Mouse (Mus musculus) midbrain, embryonic 13.5 days (tissue): ENCODE data around the gene Rpl9. TPM values are rescaled to one million over a fixed set of nuclear protein-coding genes. Genes with fewer than 3 reads are reported as not detected.

Experiments
- ATAC-seq: fragments of 200-750 bp; cut with Nextera tagmentation; 2 replicates; pipeline ENCODE4 v1.8.0; 2017; ENCODE audit warnings: mild to moderate bottlenecking, moderate TSS enrichment, moderate library complexity
- H3K27ac ChIP-seq: fragments of 300-500 bp; sonication (generic); 2 replicates; pipeline ENCODE4 v1.5.1; 2015; ENCODE audit warnings: inconsistent platforms, mild to moderate bottlenecking, moderate library complexity
- H3K27me3 ChIP-seq: fragments of 300-500 bp; sonication (generic); 2 replicates; pipeline ENCODE4 v1.6.1; 2015; ENCODE audit warnings: mild to moderate bottlenecking, inconsistent platforms
- H3K36me3 ChIP-seq: fragments of 300-500 bp; sonication (generic); 2 replicates; pipeline ENCODE4 v1.6.1; 2015; ENCODE audit warnings: mild to moderate bottlenecking, inconsistent platforms
- H3K4me1 ChIP-seq: fragments of 300-500 bp; sonication (generic); replicated peaks from 2 replicates; pipeline ENCODE4 v1.6.1; 2015; ENCODE audit warnings: inconsistent platforms
- H3K4me2 ChIP-seq: fragments of 300-500 bp; sonication (generic); replicated peaks from 2 replicates; pipeline ENCODE4 v1.6.1; 2015; ENCODE audit warnings: moderate library complexity, mild to moderate bottlenecking, inconsistent platforms
- H3K4me3 ChIP-seq: fragments of 300-500 bp; sonication (generic); replicated peaks from 2 replicates; pipeline ENCODE4 v1.5.1; 2015; ENCODE audit warnings: mild to moderate bottlenecking, inconsistent platforms
- H3K9ac ChIP-seq: fragments of 300-500 bp; sonication (generic); replicated peaks from 2 replicates; pipeline ENCODE4 v1.6.1; 2015; ENCODE audit warnings: mild to moderate bottlenecking, inconsistent platforms
- H3K9me3 ChIP-seq: fragments of 300-500 bp; sonication (generic); 2 replicates; pipeline ENCODE4 v1.6.1; 2016; ENCODE audit warnings: mild to moderate bottlenecking, inconsistent platforms
- WGBS: fragments of 180-500 bp; shearing (Covaris S2); methylation state at CpG from one replicate; pipeline ENCODE4 v1.1.7; 2015; 5-methylcytosine and 5-hydroxymethylcytosine counted together
- polyA plus RNA-seq: library from polyadenylated mRNA; unstranded; fragments of >200 nt; fragmentation: Nextera tagmentation; extraction: Ambion mirVana; gene quantifications from 2 replicates; pipeline ENCODE4 v1.2.1, GENCODE M21; 2015

The Rpl9 gene
- polyA plus RNA-seq, 1 experiment from 2014 or later = 687 TPM

GRCm38 (mm10) chr5:65357771-65358170 lies 33.5 kb downstream of the Rpl9 start:
- no peak for ATAC-seq
- H3K36me3 ChIP-seq = no peaks in the 10 kb centered on the region
- H3K4me2 ChIP-seq = no peak overlapping the region
- no peaks in the 10 kb centered on the region for H3K27me3 ChIP-seq
- no peak overlapping the region for H3K9ac ChIP-seq
- no peaks in the 10 kb centered on the region for H3K4me1 ChIP-seq
- no peak overlapping the region for H3K27ac ChIP-seq
- 90% methylated on average over 3 of the region's 3 CpGs for WGBS
- H3K4me3 ChIP-seq = no peak overlapping the region
- H3K9me3 ChIP-seq = 0 out of 2 replicates have a peak, but pooled peaks cover 3% of the 10 kb centered on the region

- Histone ChIP-seq H3K36me3 (no peaks in the 10 kb centered on the region), H3K27me3 (no peaks in the 10 kb centered on the region), H3K4me1 (no peaks in the 10 kb centered on the region), H3K27ac (no peak overlapping the region), H3K4me3 (no peak overlapping the region), H3K9me3 (0 out of 2 replicates have a peak, but pooled peaks cover 3% of the 10 kb centered on the region), H3K9ac (no peak overlapping the region), H3K4me2 (no peak overlapping the region)
- WGBS = 84% methylated on average over 6 of the region's 6 CpGs
- no peak for ATAC-seq
Observed at GRCm38 (mm10) chr5:65356851-65357250, 34.4 kb downstream of the Rpl9 start.

GRCm38 (mm10) chr5:65354985-65355384 lies 36.3 kb downstream of the Rpl9 start:
- 82% methylated on average over 5 of the region's 5 CpGs for WGBS
- Histone ChIP-seq H3K27me3 (no peaks in the 10 kb centered on the region), H3K9ac (no peak overlapping the region), H3K4me1 (no peaks in the 10 kb centered on the region), H3K27ac (no peak overlapping the region), H3K9me3 (0 out of 2 replicates have a peak, but pooled peaks cover 3% of the 10 kb centered on the region), H3K4me2 (no peak overlapping the region), H3K4me3 (no peak overlapping the region), H3K36me3 (no peaks in the 10 kb centered on the region)
- no peak for ATAC-seq

- no peak overlapping the region for H3K27ac ChIP-seq
- H3K9me3 ChIP-seq = 0 out of 2 replicates have a peak, but pooled peaks cover 3% of the 10 kb centered on the region
- H3K27me3 ChIP-seq = no peaks in the 10 kb centered on the region
- WGBS = 94% methylated on average over 3 of the region's 3 CpGs
- H3K4me2 ChIP-seq = no peak overlapping the region
- no peak overlapping the region for H3K9ac ChIP-seq
- no peaks in the 10 kb centered on the region for H3K36me3 ChIP-seq
- no peak for ATAC-seq
- no peak overlapping the region for H3K4me3 ChIP-seq
- H3K4me1 ChIP-seq = no peaks in the 10 kb centered on the region
Observed at GRCm38 (mm10) chr5:65354097-65354496, 37.1 kb downstream of the Rpl9 start.

GRCm38 (mm10) chr5:65350508-65350907 lies 40.7 kb downstream of the Rpl9 start:
- H3K4me2 ChIP-seq = no peak overlapping the region
- no peak for ATAC-seq
- H3K9ac ChIP-seq = no peak overlapping the region
- 78% methylated on average over 10 of the region's 10 CpGs for WGBS
- H3K27ac ChIP-seq = no peak overlapping the region
- H3K9me3 ChIP-seq = 0 out of 2 replicates have a peak, but pooled peaks cover 3% of the 10 kb centered on the region
- no peak overlapping the region for H3K4me3 ChIP-seq
- no peaks in the 10 kb centered on the region for H3K4me1 ChIP-seq
- no peaks in the 10 kb centered on the region for H3K27me3 ChIP-seq
- H3K36me3 ChIP-seq = no peaks in the 10 kb centered on the region

- Histone ChIP-seq H3K36me3 (no peaks in the 10 kb centered on the region), H3K4me1 (no peaks in the 10 kb centered on the region), H3K4me2 (peak within 1 kb of the TSS; percentile 25), H3K4me3 (no peak within 1 kb of the TSS), H3K27ac (no peak within 1 kb of the TSS), H3K9ac (no peak within 1 kb of the TSS), H3K27me3 (no peaks in the 10 kb centered on the region), H3K9me3 (no peaks in the 10 kb centered on the region)
- no peak for ATAC-seq
- 55% methylated on average over 15 of the region's 15 CpGs for WGBS
Observed at GRCm38 (mm10) chr5:65348168-65348567, 43.1 kb downstream of the Rpl9 start, which contains the start of gene Klb. Gene Klb, plus strand, starts transcription at chr5:65348314.

GRCm38 (mm10) chr5:65340167-65340566 lies 51.1 kb downstream of the Rpl9 start:
- Histone ChIP-seq H3K27me3 (no peaks in the 10 kb centered on the region), H3K4me2 (no peak overlapping the region), H3K36me3 (no peaks in the 10 kb centered on the region), H3K9ac (no peak overlapping the region), H3K27ac (no peak overlapping the region), H3K9me3 (no peaks in the 10 kb centered on the region), H3K4me1 (peaks cover 5% of the 10 kb centered on the region; the same call in 1 of the 2 replicates), H3K4me3 (no peak overlapping the region)
- no peak for ATAC-seq
- 61% methylated on average over 4 of the region's 4 CpGs for WGBS

- no peak overlapping the region for H3K4me2 ChIP-seq
- no peak overlapping the region for H3K4me3 ChIP-seq
- peaks cover 8% of the 10 kb centered on the region for H3K4me1 ChIP-seq
- no peak for ATAC-seq
- no peaks in the 10 kb centered on the region for H3K9me3 ChIP-seq
- WGBS = 81% methylated on average over 6 of the region's 6 CpGs
- H3K27me3 ChIP-seq = no peaks in the 10 kb centered on the region
- no peaks in the 10 kb centered on the region for H3K36me3 ChIP-seq
- no peak overlapping the region for H3K9ac ChIP-seq
- no peak overlapping the region for H3K27ac ChIP-seq
Observed at GRCm38 (mm10) chr5:65338394-65338793, 52.9 kb downstream of the Rpl9 start.

Other genes with a start within 250 kb of the Rpl9 start
- gene Wdr19, start 191.7 kb downstream of the Rpl9 start, polyA plus RNA-seq = 13.4 and 13.8 TPM in 2 replicates
- 35.4 and 42.8 TPM in 2 replicates for gene Rfc1, start 55.8 kb downstream of the Rpl9 start, polyA plus RNA-seq
- 0.09 and 0.10 TPM in 2 replicates for gene Klb, start 43.1 kb downstream of the Rpl9 start, polyA plus RNA-seq
- gene Lias, start 53 bp upstream of the Rpl9 start, polyA plus RNA-seq = 59.4 and 70.3 TPM in 2 replicates
- 50.4 and 52.0 TPM in 2 replicates for gene Ugdh, start 44.5 kb upstream of the Rpl9 start, polyA plus RNA-seq
- not detected in 2 replicates for gene Gm43552, start 101.4 kb upstream of the Rpl9 start, polyA plus RNA-seq
- 164 and 167 TPM in 2 replicates for gene Smim14, start 145.7 kb upstream of the Rpl9 start, polyA plus RNA-seq
- gene Ube2k, start 145.8 kb upstream of the Rpl9 start, polyA plus RNA-seq = 197 and 204 TPM in 2 replicates